Mouse (Mus musculus) cerebellum, adult 11-12 months (tissue): ENCODE measurements around the gene Parl.

Experiments
- DNase-seq: peaks from one replicate; pipeline ENCODE4 v3.0.0; 2022

The Parl gene

DNA sequence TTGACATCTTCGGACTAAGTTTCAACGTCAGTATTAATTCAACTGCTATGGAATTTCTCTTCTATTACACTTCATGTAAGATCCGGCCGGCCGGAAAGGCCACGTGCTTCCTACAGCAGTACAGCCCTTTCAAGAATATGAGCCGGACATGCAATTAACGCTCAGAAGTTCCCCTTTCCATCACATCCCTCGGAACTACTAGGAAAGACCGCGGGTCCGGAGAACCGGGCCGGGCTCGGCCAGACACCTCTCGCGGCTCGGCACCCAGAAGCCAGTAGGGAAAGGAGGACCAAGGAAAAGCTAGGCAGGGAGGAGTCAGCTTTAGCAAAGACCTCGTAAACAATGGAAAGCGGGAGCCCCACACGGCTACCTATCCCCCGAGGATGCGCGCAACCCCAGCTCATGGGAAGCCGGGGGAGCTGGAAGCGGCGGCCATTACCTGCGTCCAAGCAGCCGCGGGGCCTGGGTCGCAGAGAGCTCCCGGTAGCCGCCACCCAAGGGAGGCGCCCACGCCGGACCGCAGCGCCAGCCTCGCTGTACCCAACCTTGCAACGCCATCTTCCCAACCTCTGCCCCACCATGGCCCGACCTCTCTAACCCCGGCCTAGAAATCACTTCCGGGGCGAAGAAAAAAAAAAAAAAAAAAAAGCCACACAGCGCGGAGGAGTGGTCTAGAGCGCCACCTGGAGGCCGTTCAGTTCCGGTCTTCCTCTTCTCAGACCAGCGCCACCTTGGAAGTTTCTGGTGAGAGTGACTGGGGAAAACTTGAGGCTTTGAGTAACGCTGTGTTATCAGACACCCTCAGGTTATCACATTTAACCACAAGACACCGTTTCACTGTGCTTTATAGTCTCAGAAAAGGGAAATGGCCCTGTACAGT, at the start of gene Parl:
TSS of gene Parl (minus strand) at position 618 of the 880 bp plus-strand sequence.
- DNase-seq = peak; percentile 67

DNA sequence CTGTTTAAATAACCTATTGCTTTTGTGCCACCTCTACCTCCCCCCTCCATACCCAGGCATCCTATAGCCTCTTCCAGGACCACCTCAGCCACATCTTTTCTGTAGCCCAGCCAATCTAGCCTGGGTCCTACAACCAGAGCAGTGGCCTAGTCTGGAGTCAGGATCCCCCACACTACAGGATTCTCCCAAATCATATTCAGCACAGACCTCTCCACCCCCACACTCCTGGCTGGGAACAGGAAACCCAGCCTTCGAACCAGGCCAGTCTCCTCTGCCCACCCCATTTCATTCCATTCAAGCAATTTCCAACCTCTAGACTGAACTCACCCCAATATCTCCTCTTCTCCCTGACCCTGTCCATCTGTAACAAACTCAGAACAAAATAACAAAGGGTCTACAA, 43.3 kb upstream of the Parl start:
- DNase-seq = no peak

DNA sequence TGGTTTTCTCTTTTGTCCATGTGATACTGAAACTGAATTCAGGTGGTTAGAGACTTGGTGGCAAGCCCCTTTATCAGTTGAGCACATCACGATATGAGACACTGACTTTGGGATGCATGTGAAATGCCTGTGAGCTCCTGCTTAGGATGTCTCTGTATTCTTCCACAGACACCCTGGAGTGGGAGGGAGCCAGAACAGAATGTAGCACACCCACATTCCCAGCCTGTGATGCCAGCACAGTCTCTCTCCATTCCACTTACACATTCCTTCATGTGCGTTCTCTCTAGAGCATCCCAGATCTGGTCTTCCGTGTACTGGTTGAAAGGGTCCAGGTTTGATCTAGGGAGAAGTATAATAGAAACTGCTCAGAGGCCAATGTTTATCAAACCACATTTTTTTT, 36.4 kb upstream of the Parl start:
- no peak for DNase-seq

DNA sequence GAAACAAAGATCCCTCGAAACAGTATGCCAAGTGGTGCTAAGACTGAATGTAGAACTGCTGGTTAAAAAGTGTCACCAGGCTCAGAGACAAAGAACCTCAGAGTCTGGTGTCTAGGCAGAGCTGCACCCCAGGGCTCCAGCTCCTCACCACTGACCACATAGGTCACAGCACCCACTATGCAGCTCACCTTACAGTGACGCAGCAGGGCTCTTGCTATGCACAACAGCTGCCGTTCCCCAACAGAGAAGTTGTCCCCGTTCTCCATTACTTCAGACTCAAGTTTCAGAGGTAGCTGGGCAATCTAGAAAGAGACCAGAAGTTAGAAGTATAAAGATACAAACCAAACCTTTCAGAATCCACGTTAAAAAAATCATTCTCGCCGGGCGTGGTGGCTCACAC, 32.7 kb upstream of the Parl start:
- no peak for DNase-seq

DNA sequence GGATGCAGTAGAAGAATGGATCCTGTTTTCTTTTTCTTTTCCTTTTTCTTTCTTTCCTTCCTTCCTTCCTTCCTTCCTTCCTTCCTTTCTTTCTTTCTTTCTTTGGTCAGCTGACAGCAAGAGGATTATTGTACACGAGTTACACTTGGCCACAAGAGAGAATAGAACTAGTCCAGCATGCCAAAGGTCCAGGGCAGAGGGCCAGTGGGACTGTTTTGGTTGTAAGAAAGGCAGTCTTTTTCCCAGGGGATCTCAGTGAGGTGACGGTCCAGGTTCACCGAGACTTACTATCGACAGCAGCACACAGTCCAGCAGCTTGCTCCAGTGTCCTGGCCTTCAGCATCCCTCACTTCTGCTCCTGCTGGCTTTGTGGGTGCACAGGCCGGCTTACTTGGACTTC, 26.1 kb upstream of the Parl start:
- DNase-seq = no peak

DNA sequence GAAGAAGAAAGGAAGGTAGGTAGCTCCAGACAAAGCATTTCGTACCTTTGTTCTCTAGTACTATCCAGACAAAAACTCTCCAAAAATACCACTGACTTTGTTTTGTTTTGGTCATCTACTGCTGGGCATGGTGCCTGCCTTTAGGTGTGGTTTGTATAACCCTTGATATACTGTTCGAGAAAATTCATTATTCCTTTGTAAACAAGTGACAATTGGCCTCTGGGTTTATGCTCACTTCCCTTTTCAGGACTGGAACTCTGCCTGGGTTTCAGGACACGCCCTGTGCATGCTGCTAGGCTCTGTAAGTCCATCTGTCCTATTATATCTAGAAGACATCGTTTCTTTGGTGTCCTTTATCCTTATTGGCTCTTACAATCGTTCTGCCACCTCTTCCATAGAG, 23.1 kb upstream of the Parl start, which contains the start of gene Cyp2ab1:
TSS of gene Cyp2ab1 (minus strand) at position 119 of the 400 bp plus-strand sequence.
- no peak for DNase-seq

DNA sequence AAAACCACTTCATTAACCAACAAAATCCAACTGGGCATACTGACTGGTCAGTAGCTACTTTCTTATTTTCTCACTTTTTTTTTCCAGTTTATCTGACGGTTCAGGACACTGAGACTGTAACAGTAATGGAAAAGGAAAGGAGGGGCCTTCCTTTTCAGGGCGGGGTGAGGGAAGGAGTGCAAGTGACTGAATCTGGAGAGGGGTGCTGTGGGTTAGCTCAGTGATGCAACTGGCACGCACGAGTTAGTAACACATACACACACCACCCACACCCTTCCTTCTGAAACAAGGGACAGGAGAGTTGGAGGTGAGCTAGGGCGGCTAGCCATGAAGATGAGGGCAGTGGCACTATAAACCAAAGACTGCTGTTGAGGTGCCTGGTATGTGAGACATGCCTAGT, 21.7 kb upstream of the Parl start:
- no peak for DNase-seq

DNA sequence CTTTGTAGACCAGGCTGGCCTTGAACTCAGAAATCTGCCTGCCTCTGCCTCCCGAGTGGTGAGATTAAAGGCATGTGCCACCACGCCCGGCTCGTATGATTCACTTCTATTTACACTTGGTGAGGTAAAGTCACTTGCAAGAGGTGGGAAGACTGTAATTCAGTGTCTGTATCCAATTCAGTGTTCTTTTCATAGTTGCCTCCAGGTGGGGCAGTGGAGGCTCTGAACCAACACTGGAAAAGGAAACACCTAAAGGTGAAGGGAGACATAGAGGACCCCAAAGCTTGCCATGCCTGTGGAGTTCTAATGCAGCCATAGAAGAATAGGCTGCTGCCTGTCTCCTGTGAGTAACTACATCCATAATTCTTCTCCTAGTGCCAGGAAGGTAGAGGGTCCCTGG, 20.1 kb upstream of the Parl start:
- no peak for DNase-seq

DNA sequence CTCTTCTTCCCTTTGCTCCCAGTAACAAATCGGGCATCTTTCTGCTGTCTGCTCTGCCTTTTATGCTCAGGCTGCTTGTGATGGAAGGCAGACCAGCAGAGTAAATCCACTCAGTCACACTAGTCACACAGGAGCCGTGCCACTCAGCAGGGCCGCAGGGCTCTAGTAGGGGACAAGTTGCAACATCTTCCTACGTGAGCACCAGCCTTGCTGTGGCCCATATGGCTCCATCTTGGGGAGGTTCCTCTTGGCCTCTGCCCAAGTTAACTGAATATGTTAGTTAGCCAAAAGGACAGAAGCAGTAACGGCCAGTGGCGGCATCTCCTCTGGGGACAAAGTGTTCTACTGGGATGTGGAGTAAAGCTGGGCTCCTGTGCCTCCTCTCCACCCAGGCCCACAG, 14.6 kb upstream of the Parl start:
- no peak for DNase-seq

DNA sequence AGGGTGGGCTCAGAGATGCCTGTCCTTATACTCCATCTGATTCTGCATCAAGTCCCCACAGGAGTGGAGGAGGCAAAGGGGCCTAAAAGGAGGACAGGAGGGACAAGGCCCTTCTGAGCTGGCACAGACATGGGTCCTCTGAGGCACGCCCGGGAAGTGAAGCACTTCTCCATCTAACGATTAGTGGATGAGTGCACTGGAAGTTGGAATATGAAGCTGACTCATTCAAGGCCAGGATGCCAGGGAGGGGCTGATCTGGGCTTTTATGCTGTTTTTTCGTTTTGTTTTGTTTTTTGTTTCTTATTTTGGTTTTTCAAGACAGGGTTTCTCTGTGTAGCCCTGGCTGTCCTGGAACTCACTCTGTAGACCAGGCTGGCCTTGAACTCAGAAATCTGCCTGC, 13.1 kb upstream of the Parl start:
- no peak for DNase-seq

DNA sequence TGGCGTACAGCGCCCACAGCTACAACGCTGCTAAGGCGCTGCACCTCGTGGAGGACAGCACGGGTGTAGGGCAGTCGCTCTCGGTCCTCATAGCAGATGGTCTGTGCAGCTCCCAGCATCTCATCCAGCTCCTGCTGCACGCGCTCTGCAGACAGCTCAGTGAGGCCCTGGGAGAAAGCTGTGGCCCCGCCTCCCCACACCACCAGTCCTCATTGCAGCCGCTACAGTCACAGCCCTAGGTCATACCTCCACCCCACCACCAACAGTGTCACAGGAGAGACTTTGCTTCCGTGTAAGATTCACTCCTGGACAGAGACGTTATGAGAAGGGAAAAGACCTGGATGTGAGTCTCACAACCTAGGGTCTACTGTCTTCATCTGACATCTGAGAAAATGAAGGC, 10.1 kb upstream of the Parl start:
- no peak for DNase-seq

DNA sequence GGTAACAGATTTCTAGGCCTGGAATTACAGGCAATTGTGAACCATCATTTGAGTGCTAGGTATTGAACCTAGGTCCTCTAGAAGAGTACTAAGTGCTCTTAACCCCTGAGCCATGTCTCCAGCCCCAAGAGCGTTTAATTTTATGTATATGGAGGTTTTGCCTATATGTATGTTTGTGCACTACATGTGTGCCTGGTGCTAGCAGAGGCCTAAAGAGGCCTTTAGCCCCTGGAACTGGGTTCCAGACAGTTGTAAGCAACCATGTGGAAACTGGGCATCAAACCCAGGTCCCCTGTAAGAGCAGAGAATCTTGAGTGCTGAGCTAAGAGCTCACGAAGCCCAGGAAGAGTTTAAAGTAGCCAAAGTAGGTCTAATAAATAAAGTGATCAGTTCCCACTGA, 2.1 kb downstream of the Parl start:
- DNase-seq = no peak

DNA sequence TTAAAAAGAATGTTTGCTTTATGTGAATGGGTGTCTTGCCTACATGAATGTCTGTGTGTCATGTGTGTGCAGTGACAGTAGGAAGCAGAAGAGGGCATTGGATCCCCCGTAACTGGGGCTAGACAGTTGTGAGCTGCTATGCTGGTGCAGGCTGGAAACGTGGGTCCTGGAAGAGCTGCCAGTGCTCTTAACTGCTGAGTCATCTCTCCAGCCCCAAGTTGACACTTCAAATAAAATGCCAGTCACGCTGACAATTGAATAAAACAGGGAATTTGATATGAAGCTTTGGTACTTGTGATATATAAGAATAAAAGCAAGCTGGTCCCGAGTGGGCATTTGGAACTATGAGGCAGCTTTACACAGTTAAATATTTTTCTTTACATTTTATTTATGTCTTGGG, 21.9 kb downstream of the Parl start:
- DNase-seq = no peak

DNA sequence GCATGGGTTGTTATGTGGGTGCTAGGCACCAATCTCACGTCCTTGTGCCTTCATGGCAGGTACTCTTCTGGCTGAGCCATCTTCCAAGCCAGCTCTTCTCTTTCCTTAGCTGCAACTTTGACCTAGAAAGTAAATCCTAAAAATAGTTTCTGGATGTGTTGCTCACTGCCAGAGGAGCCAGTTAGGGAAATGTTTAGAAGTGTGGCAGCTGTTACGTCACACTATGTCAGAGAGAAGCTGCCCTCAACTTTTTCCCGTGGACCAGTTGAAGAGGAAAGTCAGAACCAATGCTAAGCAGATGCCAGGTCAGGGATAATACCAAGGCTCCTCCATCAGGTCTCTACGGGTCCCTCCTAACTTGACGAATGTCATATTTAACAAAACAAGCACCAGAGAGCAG, 22.8 kb downstream of the Parl start:
- no peak for DNase-seq

DNA sequence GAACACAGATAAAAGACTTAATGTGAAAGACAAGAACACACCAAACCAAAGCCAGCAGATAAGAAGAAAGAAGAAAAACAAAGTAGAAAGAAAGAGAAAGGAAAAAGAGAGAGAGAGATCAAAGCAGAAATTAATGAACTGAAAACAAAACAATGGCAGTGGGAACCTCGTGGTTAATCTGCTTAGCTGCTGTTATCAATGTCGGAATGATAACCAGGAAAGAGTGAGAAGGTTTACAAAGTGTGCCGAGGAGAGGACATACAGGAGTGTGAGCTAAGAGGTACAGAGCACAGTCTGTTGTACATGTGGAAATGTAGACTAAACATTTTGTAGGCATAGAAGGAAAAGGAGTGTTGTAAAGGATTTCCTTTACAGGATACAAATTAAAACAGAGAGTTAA, 29.2 kb downstream of the Parl start:
- DNase-seq = no peak

DNA sequence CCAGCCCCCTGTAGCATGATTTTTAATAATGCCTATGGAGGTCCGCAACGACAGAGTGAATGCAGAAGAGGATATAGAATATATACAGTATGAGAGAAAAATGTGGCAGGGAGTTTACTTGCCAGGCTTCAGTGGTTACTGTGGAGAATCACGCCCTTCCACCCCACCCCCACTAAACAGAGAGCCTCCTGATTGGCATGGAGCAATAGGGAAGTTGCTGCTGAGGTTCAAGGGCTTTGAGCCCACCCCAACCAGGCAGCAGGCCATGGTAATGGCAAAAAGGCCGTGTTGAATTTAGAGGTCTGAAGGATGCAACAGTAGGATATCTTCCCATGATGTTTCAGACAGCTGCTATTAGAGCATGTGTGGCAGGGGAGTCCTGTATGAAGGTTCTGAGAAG, 30.8 kb downstream of the Parl start:
- no peak for DNase-seq

DNA sequence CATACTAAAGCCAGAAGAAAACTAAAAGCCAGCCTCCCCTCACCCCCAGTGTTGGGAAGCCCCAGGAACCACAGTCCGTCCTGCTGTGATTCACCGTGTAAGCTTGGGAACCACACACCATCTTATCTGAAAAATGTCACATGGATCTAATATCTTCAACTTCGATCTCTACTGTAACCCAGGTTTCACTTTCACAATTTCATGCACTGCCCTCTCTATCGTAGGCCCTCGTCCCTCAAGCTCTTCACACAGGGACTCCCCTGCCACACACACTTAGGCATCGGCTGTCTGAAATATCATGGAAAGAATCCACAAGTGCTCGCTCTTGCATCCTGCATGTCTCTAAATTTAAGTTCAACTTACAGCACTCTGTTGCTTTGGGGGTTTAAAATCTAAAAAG, 37.1 kb downstream of the Parl start:
- no peak for DNase-seq

DNA sequence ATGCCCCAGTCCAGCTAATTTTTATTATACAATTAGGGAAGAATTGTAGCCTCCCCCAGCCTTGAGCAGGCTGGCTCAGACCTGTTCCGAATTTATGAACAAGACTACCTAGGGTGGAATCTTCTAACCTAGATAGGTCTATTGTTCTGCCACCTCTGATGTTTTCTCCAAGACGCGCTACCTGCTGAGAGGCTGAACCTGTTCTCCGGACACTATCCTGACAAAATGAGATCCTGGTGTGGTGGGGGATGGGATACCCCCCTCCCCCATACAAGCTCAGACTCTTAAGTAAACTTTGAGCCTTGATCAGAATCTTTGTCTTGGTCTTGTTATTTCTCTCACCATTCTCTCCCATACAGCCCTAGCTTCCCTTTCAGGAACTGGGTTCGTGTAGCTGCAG, 44.3 kb downstream of the Parl start:
- DNase-seq = no peak

DNA sequence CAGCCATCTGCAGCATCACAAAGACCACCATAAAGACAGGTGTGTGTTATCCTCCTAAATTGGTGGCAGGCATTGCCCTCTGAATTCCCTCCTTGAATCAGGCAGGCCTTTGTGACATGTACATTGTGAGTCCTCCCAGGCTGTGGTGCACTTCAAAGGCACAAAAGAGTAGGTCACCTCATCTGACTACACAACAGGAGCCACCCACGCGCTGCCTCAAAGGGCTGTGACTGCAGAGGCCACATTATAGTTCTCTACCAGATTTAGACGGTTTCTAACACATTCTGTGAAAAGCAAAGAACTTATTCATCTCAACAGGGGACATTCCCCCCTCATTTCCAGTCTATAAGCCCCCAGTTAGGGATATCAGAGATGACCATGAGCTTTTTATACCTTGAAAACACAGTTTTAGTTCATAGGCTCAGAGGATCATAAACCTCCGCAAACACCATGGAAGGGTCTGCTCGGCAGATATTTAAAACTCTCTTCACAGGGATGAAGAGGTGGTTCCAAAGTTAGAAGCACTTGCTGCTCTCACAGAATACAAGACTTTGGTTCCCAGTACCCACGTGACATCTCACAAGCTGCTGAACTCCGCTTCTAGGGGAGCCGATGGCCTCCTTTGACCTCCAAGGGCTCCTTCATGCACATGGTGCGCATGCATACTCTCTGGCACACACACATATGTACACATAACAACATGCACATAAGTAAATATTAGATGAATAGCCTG, 53.6 kb downstream of the Parl start:
- no peak for DNase-seq

DNA sequence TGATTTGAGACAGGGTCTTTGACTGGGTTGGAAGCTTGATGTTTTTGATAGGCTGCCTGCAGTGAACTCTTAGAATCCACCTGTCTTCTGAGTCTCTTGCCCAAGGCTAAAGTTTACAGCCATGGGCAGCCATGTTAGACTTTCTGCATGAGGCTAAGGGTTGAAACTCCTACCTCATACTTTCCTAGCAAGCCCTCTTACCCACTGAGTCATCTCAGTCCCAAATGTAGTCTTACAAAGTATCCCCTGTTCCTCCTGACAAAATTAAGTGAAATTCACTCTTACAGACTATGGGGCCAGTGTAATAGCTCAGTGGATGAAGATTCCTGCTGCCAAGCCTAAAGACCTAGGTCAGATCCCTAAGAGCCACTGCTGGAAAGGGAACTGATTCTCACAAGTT, 55.1 kb downstream of the Parl start:
- DNase-seq = no peak

DNA sequence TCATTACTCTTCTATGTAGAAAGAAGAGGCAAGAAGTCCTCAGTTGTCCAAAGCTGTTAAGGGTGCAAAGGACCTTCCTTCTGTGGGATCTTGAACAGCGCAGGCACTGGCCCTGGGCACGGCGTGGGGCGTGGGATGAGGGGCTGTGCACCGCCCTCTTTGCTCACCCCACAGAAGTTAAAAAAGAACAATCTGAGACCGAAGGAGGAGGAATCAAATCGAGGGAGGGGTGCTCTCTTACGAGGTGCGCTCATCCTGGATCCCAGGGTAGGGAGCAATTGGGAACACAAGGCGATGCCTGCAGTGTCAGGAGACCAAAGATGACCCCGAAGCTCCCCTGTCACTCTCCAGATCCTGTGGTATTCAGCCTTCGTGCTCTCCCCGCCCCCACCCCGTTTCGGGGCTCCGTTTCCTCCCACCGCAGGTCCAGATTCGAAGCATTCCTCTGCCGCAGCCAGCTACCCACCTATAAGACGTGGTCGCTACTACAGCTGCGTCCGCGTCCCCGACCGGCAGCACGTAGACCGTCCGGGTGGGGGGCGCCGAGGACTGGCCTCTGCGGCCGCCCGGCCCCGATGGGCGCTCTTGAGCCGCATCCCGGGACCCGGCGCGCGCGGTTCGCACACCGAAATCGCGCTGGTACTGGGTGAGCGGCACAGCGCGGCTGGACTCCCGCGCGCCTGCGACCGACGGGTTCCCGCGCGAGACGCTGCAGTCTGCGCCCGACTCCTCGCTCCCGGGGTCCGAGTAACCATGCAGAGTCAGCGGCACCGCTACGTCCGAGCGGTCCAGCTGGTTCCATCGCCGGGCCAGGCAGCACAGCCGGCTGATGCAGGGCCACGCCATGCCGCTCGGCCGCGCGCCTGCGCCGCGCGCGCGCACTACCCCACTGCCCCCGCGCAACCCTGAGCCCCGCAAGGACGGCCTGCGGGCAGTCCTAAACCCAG, 61.4 kb downstream of the Parl start, which contains the start of gene Map6d1:
TSS of gene Map6d1 (minus strand) at position 891 of the 947 bp plus-strand sequence.
- DNase-seq = peak; percentile 81

DNA sequence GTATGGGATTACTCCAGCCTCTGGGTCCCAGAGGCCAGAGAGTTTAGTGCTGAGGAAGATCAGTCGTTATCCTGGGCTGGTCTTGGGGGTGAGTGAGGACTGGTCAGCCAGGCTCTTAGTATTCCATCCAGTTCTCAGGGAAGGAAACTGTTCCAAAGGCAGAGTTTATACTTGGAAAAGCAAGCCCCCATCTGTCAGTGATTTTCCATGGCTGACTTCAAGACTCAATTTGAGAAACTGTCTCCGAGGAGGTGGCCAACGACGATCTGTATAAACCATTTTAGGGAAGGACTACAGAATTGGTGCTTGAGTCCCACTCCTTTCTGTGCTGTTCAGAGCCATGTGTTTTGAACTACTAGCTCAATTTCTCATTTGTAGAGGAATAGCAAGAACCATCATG, 63.5 kb downstream of the Parl start:
- no peak for DNase-seq

DNA sequence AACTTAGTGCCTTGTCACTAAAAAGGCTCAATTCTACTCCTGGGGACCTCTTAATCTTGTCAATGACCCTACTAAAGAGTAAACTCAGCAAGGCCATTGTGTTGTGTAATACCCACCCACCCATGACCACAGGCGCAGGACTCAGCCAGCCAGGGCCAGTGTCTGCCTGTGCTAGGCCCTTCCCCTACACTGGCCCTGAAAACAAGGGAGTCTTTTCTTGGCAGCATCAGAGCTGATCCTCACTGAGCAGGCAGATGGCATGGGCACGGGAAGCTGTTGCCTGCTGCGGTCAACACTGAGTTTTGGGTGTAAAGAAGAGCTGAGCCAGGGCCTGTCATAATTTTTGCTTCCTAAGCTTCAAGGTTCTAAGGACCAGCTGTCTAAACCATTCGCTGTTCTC, 64.8 kb downstream of the Parl start:
- peak; percentile 67 for DNase-seq
